Mouse (Mus musculus) liver, adult 2 months (tissue): ENCODE measurements around the gene Lsg1.

Source experiments
- CTCF ChIP-seq: fragments of 200-500 bp; IDR thresholded peaks from 2 replicates; pipeline ENCODE4 v1.5.1; 2011; ENCODE audit warnings: low read depth, low read length, control low read depth
- POLR2A ChIP-seq: fragments of 200-500 bp; IDR thresholded peaks from 2 replicates; pipeline ENCODE4 v1.6.1; 2011; ENCODE audit warnings: low read length, control low read depth; ENCODE audit not compliant: insufficient read depth; ENCODE audit errors: extremely low read depth

DNA sequence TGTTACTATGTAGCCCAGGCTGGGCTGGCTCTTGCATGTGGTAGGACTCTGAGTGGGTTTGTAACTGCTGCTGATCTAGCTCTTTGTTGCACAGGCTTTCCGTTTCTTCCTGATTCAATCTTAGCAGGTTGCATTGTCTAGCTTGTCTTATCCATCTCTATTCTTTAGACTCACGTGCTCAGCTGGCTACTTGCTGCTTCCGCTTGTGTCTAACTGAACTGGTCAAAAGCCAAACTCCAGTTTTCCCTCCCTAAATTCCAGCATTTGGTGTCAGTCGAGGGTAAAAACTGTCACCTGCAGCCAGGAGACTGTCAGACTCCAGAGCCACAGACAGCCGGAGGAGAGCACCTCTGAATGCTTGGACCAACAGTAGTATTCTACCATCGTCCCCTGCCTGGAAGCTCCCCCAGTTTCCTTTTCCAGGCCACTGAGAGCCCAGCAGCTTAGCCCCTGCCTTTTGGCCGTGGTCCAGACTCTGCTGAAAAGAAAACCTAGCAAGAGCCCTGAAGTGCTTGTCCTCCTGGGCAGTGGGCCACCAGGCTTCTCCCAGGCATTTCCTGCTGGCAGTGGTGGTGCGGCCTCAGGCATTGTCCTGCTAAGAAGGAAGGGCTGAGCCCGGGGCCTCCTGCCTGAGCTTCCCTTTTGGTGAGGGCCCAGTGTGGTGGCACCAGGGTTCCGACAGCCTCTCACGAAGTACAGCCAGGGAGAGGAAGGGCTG, 34.6 kb downstream of the Lsg1 start:
- TF ChIP-seq CTCF (no peak), POLR2A (no peak)
